Mouse (Mus musculus): Measurements from ENCODE around the gene Hist1h2ab.
A peak's percentile ranks its signal among the peaks of the same experiment; 100 is the strongest.
"Not testable (repeated sequence)": the region's sequence is repeated elsewhere in the genome, so short reads cannot be mapped to it uniquely, and the experiment has no call there.

The Hist1h2ab gene

GRCm38 (mm10) chr13:23755000-23755399 is 4.1 kb downstream of the Hist1h2ab start:
- DNase-seq = no peak

GRCm38 (mm10) chr13:23756790-23757189 is 5.9 kb downstream of the Hist1h2ab start, which contains the start of gene Hist1h4b:
Gene Hist1h4b, plus strand, starts transcription at chr13:23757013.
- peak; percentile 83 to 91 for DNase-seq

- DNase-seq = peak in 1 of 2 experiments; percentile 22
These were observed 6.4 kb downstream of the Hist1h2ab start for GRCm38 (mm10) chr13:23757211-23757773.

- DNase-seq = no peak
These were observed 7.0 kb downstream of the Hist1h2ab start for GRCm38 (mm10) chr13:23757921-23758320.

GRCm38 (mm10) chr13:23759251-23759771 is 8.4 kb downstream of the Hist1h2ab start:
- no peak for DNase-seq

- DNase-seq = no peak
These were observed 9.0 kb downstream of the Hist1h2ab start for GRCm38 (mm10) chr13:23759916-23760239.

- peak; percentile 22 to 30 for DNase-seq
These were observed 9.5 kb downstream of the Hist1h2ab start for GRCm38 (mm10) chr13:23760240-23760971.

- DNase-seq = peak; percentile 99
These were observed 10.3 kb downstream of the Hist1h2ab start, which contains the start of gene Hist1h4a for GRCm38 (mm10) chr13:23760972-23761864. Gene Hist1h4a, minus strand, starts transcription at chr13:23761230.

GRCm38 (mm10) chr13:23761871-23762821 is 11.2 kb downstream of the Hist1h2ab start, which contains the start of gene Hist1h3a:
Gene Hist1h3a, minus strand, starts transcription at chr13:23762386.
- DNase-seq = peak; percentile 58 to 70

- no peak for DNase-seq
These were observed 12.3 kb downstream of the Hist1h2ab start for GRCm38 (mm10) chr13:23763242-23763585.

GRCm38 (mm10) chr13:23763586-23764323 is 12.8 kb downstream of the Hist1h2ab start, which contains the start of gene Hist1h1a:
Gene Hist1h1a, plus strand, starts transcription at chr13:23763666.
- DNase-seq = peak; percentile 82 to 84

GRCm38 (mm10) chr13:23764324-23765171 is 13.6 kb downstream of the Hist1h2ab start:
- no peak for DNase-seq

- DNase-seq = no peak
These were observed 14.2 kb downstream of the Hist1h2ab start for GRCm38 (mm10) chr13:23765172-23765513.

- DNase-seq = no peak
These were observed 15.8 kb downstream of the Hist1h2ab start for GRCm38 (mm10) chr13:23766772-23767171.

- DNase-seq = no peak
These were observed 18.0 kb downstream of the Hist1h2ab start for GRCm38 (mm10) chr13:23768834-23769397.

GRCm38 (mm10) chr13:23769613-23770012 is 18.7 kb downstream of the Hist1h2ab start, which contains the start of gene Trim38:
Gene Trim38, plus strand, starts transcription at chr13:23769913.
- DNase-seq = not testable (repeated sequence)

GRCm38 (mm10) chr13:23772561-23773313 is 21.8 kb downstream of the Hist1h2ab start:
- DNase-seq = peak; percentile 20 to 28

GRCm38 (mm10) chr13:23778339-23778738 is 27.4 kb downstream of the Hist1h2ab start:
- DNase-seq = no peak

GRCm38 (mm10) chr13:23779025-23779424 is 28.1 kb downstream of the Hist1h2ab start:
- no peak for DNase-seq

Data from cerebellum, postnatal 14 days (tissue).